Mouse (Mus musculus) forebrain, embryonic 11.5 days (tissue): ENCODE measurements around the gene Tmub2. TPM values are rescaled to one million over a fixed set of nuclear protein-coding genes. Genes with fewer than 3 reads are reported as not detected.

Experiments used
- ATAC-seq: fragments of 200-750 bp; cut with Nextera tagmentation; replicated peaks from 2 replicates; pipeline ENCODE4 v1.8.0; 2017; ENCODE audit warnings: moderate TSS enrichment; ENCODE audit not compliant: low FRiP score
- DNase-seq: peaks from one replicate; pipeline ENCODE4 v3.0.0-alpha.2; 2017; ENCODE audit warnings: low spot score
- H3K27ac ChIP-seq: fragments of 300-500 bp; sonication (generic); 2 replicates; pipeline ENCODE4 v1.5.1; 2014; ENCODE audit warnings: low read depth, low read length
- H3K27me3 ChIP-seq: fragments of 300-500 bp; sonication (generic); 2 replicates; pipeline ENCODE4 v1.6.1; 2014; ENCODE audit warnings: mild to moderate bottlenecking, low read length, mixed read lengths; ENCODE audit not compliant: control insufficient read depth, insufficient read depth
- H3K36me3 ChIP-seq: fragments of 300-500 bp; sonication (generic); 2 replicates; pipeline ENCODE4 v1.6.1; 2014; ENCODE audit warnings: mild to moderate bottlenecking, low read length, moderate library complexity, mixed read lengths; ENCODE audit not compliant: control insufficient read depth, insufficient read depth
- H3K4me1 ChIP-seq: fragments of 300-500 bp; sonication (generic); replicated peaks from 2 replicates; pipeline ENCODE4 v1.6.1; 2014; ENCODE audit warnings: low read length, mixed read lengths; ENCODE audit not compliant: control insufficient read depth, insufficient read depth
- H3K4me2 ChIP-seq: fragments of 300-500 bp; sonication (generic); 2 replicates; pipeline ENCODE4 v1.6.1; 2014; ENCODE audit warnings: low read depth, mild to moderate bottlenecking, low read length, moderate library complexity, mixed read lengths; ENCODE audit not compliant: severe bottlenecking
- H3K4me3 ChIP-seq: fragments of 300-500 bp; sonication (generic); 2 replicates; pipeline ENCODE4 v1.5.1; 2014; ENCODE audit warnings: low read depth, low read length
- H3K9ac ChIP-seq: fragments of 300-500 bp; sonication (generic); 2 replicates; pipeline ENCODE4 v1.6.1; 2014; ENCODE audit warnings: low read length
- H3K9me3 ChIP-seq: fragments of 300-500 bp; sonication (generic); 2 replicates; pipeline ENCODE4 v1.6.1; 2016; ENCODE audit warnings: low read length, mixed read lengths; ENCODE audit not compliant: control insufficient read depth
- WGBS: fragments of 180-500 bp; shearing (Covaris S2); extraction: QIAGEN DNeasy Blood & Tissue Kit; methylation state at CpG from one replicate; pipeline ENCODE4 v1.1.7; 2014; 5-methylcytosine and 5-hydroxymethylcytosine counted together
- polyA plus RNA-seq: library from polyadenylated mRNA; unstranded; fragments of >200 nt; fragmentation: Nextera tagmentation; extraction: Ambion mirVana; gene quantifications from 2 replicates; pipeline ENCODE4 v1.2.1, GENCODE M21; 2014

Tmub2 gene
- polyA plus RNA-seq, 1 experiment from 2014 or later: 50.0 TPM

- no peaks in the 10 kb centered on the region for H3K9me3 ChIP-seq
- H3K27me3 ChIP-seq: no peaks in the 10 kb centered on the region
- WGBS: 18% methylated on average over 10 of the region's 10 CpGs
- DNase-seq: peak; percentile 74
- peak overlapping the region; percentile 100 for H3K9ac ChIP-seq
- H3K4me1 ChIP-seq: peaks cover 5% of the 10 kb centered on the region
- no peaks in the 10 kb centered on the region for H3K36me3 ChIP-seq
- peak overlapping the region; percentile 99 for H3K4me3 ChIP-seq
- H3K27ac ChIP-seq: no peak overlapping the region
- H3K4me2 ChIP-seq: peak overlapping the region; percentile 98
- ATAC-seq: no peak
These were observed 35.9 kb downstream of the Tmub2 start for GRCm38 (mm10) chr11:102320686-102321005.

GRCm38 (mm10) chr11:102321931-102322330 lies 37.2 kb downstream of the Tmub2 start:
- WGBS: 82% methylated on average over 6 of the region's 6 CpGs
- no peak overlapping the region for H3K4me3 ChIP-seq
- no peaks in the 10 kb centered on the region for H3K36me3 ChIP-seq
- H3K9ac ChIP-seq: no peak overlapping the region
- no peaks in the 10 kb centered on the region for H3K9me3 ChIP-seq
- H3K27me3 ChIP-seq: no peaks in the 10 kb centered on the region
- H3K4me2 ChIP-seq: no peak overlapping the region
- H3K27ac ChIP-seq: no peak overlapping the region
- DNase-seq: no peak
- ATAC-seq: no peak
- no peaks in the 10 kb centered on the region; the same call in 1 of the 2 replicates for H3K4me1 ChIP-seq

GRCm38 (mm10) chr11:102323516-102323915 lies 38.8 kb downstream of the Tmub2 start:
- no peak overlapping the region for H3K4me3 ChIP-seq
- DNase-seq (no peak), ATAC-seq (no peak)
- H3K27me3 ChIP-seq: no peaks in the 10 kb centered on the region
- H3K4me1 ChIP-seq: no peaks in the 10 kb centered on the region; the same call in 1 of the 2 replicates
- no peak overlapping the region for H3K9ac ChIP-seq
- H3K36me3 ChIP-seq: no peaks in the 10 kb centered on the region
- no peaks in the 10 kb centered on the region for H3K9me3 ChIP-seq
- WGBS: 97% methylated on average over 1 of the region's 1 CpGs
- no peak overlapping the region for H3K27ac ChIP-seq
- no peak overlapping the region for H3K4me2 ChIP-seq

GRCm38 (mm10) chr11:102327250-102327649 lies 42.5 kb downstream of the Tmub2 start:
- H3K9ac ChIP-seq: no peak overlapping the region
- no peak overlapping the region for H3K4me2 ChIP-seq
- no peaks in the 10 kb centered on the region for H3K4me1 ChIP-seq
- DNase-seq (no peak), ATAC-seq (no peak)
- WGBS: 67% methylated on average over 5 of the region's 5 CpGs
- H3K4me3 ChIP-seq: no peak overlapping the region
- no peaks in the 10 kb centered on the region for H3K36me3 ChIP-seq
- no peaks in the 10 kb centered on the region for H3K9me3 ChIP-seq
- H3K27ac ChIP-seq: no peak overlapping the region
- no peaks in the 10 kb centered on the region for H3K27me3 ChIP-seq

- no peak for DNase-seq
- Histone ChIP-seq H3K27ac (no peak overlapping the region), H3K4me2 (no peak overlapping the region), H3K36me3 (no peaks in the 10 kb centered on the region), H3K9me3 (no peaks in the 10 kb centered on the region), H3K27me3 (no peaks in the 10 kb centered on the region), H3K4me1 (no peaks in the 10 kb centered on the region), H3K9ac (no peak overlapping the region), H3K4me3 (no peak overlapping the region)
- WGBS: 85% methylated on average over 7 of the region's 7 CpGs
- no peak for ATAC-seq
These were observed 43.1 kb downstream of the Tmub2 start for GRCm38 (mm10) chr11:102327839-102328238.

- no peak for ATAC-seq
- no peak overlapping the region for H3K27ac ChIP-seq
- no peaks in the 10 kb centered on the region for H3K27me3 ChIP-seq
- no peaks in the 10 kb centered on the region for H3K9me3 ChIP-seq
- no peaks in the 10 kb centered on the region for H3K36me3 ChIP-seq
- no peak overlapping the region for H3K4me2 ChIP-seq
- no peak overlapping the region for H3K4me3 ChIP-seq
- no peak for DNase-seq
- no peak overlapping the region for H3K9ac ChIP-seq
- H3K4me1 ChIP-seq: no peaks in the 10 kb centered on the region
These were observed 44.8 kb downstream of the Tmub2 start for GRCm38 (mm10) chr11:102329518-102329917.

- WGBS: 83% methylated on average over 3 of the region's 3 CpGs
- Histone ChIP-seq H3K4me1 (no peaks in the 10 kb centered on the region), H3K9me3 (no peaks in the 10 kb centered on the region), H3K27ac (no peak overlapping the region), H3K27me3 (no peaks in the 10 kb centered on the region), H3K9ac (no peak overlapping the region), H3K4me3 (no peak overlapping the region), H3K36me3 (no peaks in the 10 kb centered on the region), H3K4me2 (no peak overlapping the region)
- no peak for DNase-seq
- no peak for ATAC-seq
These were observed 45.3 kb downstream of the Tmub2 start for GRCm38 (mm10) chr11:102330039-102330438.

DNA sequence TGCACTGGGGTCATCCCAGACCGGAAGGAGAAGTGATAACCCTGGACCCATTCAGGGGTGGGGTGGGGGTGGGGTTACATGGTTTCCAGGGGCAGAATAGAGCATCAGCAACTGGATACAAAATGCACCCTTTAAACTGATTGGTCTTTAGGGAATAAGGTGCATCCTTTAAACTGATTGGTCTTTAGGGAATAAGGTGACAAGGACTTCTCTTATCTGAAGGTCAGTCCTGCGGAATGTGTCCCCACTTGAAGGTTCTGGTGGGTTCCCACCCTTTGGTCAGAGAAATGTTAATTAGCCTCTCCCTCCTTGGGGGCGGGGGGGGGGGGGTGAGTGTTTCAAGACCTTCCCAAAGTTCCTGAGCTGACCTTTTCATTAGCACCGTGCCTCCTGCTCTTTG lies 47.1 kb downstream of the Tmub2 start:
- Histone ChIP-seq H3K9me3 (no peaks in the 10 kb centered on the region), H3K4me2 (no peak overlapping the region), H3K4me3 (no peak overlapping the region), H3K4me1 (no peaks in the 10 kb centered on the region), H3K27me3 (no peaks in the 10 kb centered on the region), H3K36me3 (no peaks in the 10 kb centered on the region), H3K9ac (no peak overlapping the region), H3K27ac (no peak overlapping the region)
- 62% methylated on average over 4 of the region's 4 CpGs for WGBS
- DNase-seq: no peak
- ATAC-seq: no peak

GRCm38 (mm10) chr11:102333061-102333460 lies 48.3 kb downstream of the Tmub2 start:
- H3K27me3 ChIP-seq: no peaks in the 10 kb centered on the region
- H3K27ac ChIP-seq: no peak overlapping the region
- H3K4me2 ChIP-seq: no peak overlapping the region
- H3K36me3 ChIP-seq: no peaks in the 10 kb centered on the region
- H3K4me3 ChIP-seq: no peak overlapping the region
- H3K9me3 ChIP-seq: no peaks in the 10 kb centered on the region
- ATAC-seq: no peak
- no peak overlapping the region for H3K9ac ChIP-seq
- no peaks in the 10 kb centered on the region for H3K4me1 ChIP-seq
- DNase-seq: no peak
